Mouse (Mus musculus) thymus, postnatal 0 days (tissue): ENCODE data around the gene Capn1. TPM values are rescaled to one million over a fixed set of nuclear protein-coding genes. Genes with fewer than 3 reads are reported as not detected.

Source experiments
- DNase-seq: peaks from one replicate; pipeline ENCODE4 v3.0.0-alpha.2; 2015; ENCODE audit warnings: low spot score
- microRNA-seq: library from miRNA; unstranded; fragments of <30 nt; microRNA quantifications from one replicate; pipeline ENCODE4, GENCODE M21; 2016; ENCODE audit warnings: borderline number of aligned reads
- polyA plus RNA-seq: library from polyadenylated mRNA; unstranded; fragments of >200 nt; fragmentation: Nextera tagmentation; extraction: Ambion mirVana; gene quantifications from 2 replicates; pipeline ENCODE4 v1.2.1, GENCODE M21; 2015

Capn1 gene
- polyA plus RNA-seq, 1 experiment from 2014 or later: 19.8 TPM

- no peak for DNase-seq
Measured at GRCm38 (mm10) chr19:5954031-5954710, 61.5 kb downstream of the Capn1 start.

GRCm38 (mm10) chr19:5953201-5953770, 62.4 kb downstream of the Capn1 start:
- no peak for DNase-seq

DNA sequence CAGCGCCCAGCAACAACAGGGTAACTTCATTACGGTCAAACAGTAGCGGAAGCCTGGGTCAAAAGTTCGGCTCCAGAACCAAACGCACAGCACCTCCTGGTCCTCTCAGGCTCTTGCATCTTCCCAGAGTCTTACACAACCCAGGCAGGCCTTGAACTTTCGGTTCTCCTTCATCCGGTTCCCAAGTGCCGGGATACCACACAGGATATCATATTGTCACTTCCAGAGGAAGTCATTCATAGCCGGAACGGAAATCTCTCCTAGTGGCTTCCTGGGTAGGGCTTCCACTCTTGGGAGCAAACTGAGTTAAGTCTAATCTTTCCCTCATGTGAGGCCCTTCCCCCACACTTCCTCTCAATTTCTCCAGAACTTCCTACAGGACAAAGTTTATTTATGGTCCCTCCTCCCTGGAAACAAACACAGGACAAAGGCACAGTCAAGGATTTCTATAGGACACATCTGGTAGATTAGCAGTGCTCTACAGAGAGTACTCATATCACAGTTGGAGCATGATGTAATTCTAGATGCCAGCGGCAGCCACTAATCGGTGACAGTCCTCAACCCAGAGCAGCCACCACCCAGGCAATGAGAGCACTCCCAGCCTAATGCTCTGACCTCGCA, 63.5 kb downstream of the Capn1 start:
- no peak for DNase-seq

GRCm38 (mm10) chr19:5951631-5952030, 64.1 kb downstream of the Capn1 start:
- no peak for DNase-seq

- no peak for DNase-seq
Measured at GRCm38 (mm10) chr19:5950218-5950617, 65.5 kb downstream of the Capn1 start.

GRCm38 (mm10) chr19:5945891-5946290, 69.8 kb downstream of the Capn1 start:
- no peak for DNase-seq

DNA sequence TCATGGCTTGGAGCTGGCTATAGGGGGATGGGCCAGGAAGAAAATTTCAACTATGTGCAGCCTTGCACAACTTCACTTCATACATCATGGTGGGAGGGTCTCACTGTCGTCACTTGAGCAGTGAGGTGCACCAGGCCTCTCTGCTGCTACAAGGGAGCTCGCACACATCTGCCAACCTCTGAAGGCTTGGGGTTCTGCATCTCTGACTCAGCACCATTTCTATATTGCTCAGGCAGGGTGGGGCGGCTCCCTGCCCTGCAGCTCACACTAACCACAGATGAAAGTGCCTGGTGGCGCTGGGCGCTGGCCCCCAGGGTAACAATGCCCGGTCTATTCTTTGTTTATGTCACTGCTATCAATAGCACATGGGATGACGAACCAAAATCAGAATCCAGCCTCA, 70.7 kb downstream of the Capn1 start:
- no peak for DNase-seq

DNA sequence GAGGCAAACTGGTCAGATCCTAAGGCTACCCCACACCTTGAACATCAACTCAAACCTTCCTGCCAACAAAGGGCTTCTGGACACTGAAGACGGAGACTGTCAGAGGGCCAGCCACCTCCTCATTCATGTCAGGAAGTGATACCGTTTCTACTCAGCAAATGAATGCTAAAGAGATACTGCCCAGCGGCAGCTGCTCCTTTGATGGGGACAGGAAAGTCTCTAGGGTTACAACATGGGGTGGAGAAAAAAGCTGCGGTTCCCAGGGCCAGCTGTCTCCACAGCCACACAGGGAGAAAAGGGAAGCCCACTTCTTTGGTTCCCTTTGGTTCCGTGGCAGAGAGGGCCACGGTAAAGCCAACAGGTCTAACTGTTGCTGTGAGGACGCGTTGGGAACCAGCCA, 71.6 kb downstream of the Capn1 start:
- no peak for DNase-seq

DNA sequence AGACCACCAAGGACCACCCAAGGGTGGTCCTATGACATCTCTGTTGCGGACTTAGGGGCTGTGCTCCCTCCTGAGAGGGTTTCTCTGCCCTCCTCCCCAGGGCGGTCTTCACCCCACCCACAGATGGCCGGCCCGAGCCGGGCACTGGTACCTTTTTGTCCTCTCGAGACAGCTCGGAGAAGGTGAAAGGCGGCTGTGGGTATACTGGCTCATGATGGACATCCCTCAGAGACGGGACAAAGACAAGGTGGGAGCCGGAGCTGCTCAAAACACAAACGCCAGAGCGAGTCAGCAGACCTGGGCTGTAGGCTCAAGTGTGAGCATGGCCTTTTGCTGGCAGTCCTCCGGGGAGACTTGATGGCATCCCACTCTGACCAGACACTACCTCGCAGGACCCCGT, 72.3 kb downstream of the Capn1 start:
- DNase-seq: no peak

DNA sequence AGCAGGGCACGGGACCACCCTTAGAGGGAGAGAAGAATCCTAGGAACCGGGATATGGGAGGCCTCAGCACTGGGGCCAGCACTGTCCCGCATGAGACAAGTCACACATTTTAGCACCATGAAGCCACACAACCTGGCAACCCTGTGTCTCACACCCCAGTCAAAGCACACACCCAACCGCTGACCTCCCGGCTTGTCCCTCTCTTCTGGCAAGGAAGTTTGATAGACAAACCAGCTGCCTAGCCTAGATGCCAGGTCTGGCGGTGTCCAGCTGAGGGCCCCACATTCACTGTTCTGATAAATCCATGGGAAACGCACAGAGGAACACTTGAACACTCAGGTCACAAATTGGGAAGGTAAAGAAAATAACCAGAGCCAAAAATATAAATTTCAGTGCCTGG, 73.1 kb downstream of the Capn1 start:
- no peak for DNase-seq

- DNase-seq: no peak
Measured at GRCm38 (mm10) chr19:5940656-5941055, 75.0 kb downstream of the Capn1 start.

DNA sequence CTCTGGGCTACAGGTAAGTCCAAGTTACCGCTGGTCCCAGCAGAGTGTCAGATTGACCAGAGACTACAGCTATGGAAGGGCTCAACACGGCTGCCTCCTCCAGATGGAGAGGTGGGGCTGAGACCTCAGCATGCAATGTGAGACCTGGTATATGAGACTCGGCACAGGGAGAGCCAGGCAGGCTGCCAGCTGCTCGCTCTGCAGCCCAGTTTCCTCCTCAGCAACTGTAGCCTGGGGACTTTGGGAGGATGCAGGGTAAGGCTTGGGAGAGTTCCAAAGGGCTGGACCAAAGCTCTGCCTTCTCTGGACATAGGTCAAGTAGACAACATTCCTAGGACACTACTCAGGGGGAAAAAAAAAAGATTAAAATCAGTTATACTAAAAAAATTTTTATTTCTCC, 75.5 kb downstream of the Capn1 start:
- no peak for DNase-seq

DNA sequence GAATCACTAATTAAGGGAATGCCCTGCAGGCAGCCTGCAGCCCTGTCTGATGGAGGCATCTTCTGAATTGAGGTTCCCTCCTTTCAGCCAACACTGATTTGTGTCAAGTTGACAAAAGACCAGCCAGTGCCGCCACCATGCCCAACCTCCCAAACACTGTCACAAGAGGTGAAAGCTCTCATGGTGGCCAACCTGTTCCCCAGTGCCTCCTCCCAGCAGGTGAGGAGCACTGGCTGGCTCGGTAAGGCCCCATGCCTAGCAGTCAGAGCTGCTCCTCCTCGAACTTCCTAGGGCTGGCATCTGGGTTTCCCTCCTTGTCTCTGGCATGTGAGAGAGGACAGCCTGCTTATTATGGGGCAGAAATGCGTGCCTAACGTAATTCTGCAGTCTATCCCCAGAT, 76.0 kb downstream of the Capn1 start:
- DNase-seq: no peak

Small RNA genes within 50 kb of the gene (microRNA-seq; reads per million reads assigned to microRNA genes)
- 2.5 reads per million for gene Mir6988

Other genes starting within 250 kb of the Capn1 start
- 38.0 and 40.9 TPM in 2 replicates for gene Scyl1, start 244.5 kb downstream of the Capn1 start, polyA plus RNA-seq
- 72.4 and 75.2 TPM in 2 replicates for gene Frmd8, start 140.6 kb downstream of the Capn1 start, polyA plus RNA-seq
- 11.4 and 14.6 TPM in 2 replicates for gene Slc25a45, start 138.1 kb downstream of the Capn1 start, polyA plus RNA-seq
- 3.3 and 4.1 TPM in 2 replicates for gene Tigd3, start 121.7 kb downstream of the Capn1 start, polyA plus RNA-seq
- 104 and 116 TPM in 2 replicates for gene Dpf2, start 102.9 kb downstream of the Capn1 start, polyA plus RNA-seq
- gene Cdc42ep2, start 91.1 kb downstream of the Capn1 start, polyA plus RNA-seq: 5.2 and 6.7 TPM in 2 replicates
- 61.4 and 71.4 TPM in 2 replicates for gene Pola2, start 51.7 kb downstream of the Capn1 start, polyA plus RNA-seq
- gene Slc22a20, start 29.8 kb downstream of the Capn1 start, polyA plus RNA-seq: not detected in 2 replicates
- gene Syvn1, start 30.7 kb upstream of the Capn1 start, polyA plus RNA-seq: 15.1 and 16.5 TPM in 2 replicates
- 65.2 and 71.4 TPM in 2 replicates for gene Mrpl49, start 41.9 kb upstream of the Capn1 start, polyA plus RNA-seq
- 1,297 and 1,312 TPM in 2 replicates for gene Fau, start 41.9 kb upstream of the Capn1 start, polyA plus RNA-seq
- gene Znhit2, start 45.3 kb upstream of the Capn1 start, polyA plus RNA-seq: 48.3 and 55.4 TPM in 2 replicates
- gene Tm7sf2, start 52.5 kb upstream of the Capn1 start, polyA plus RNA-seq: 10.1 and 10.3 TPM in 2 replicates
- 69.3 and 77.1 TPM in 2 replicates for gene Vps51, start 61.3 kb upstream of the Capn1 start, polyA plus RNA-seq
- gene Tmem262, start 64.1 kb upstream of the Capn1 start, polyA plus RNA-seq: 0.44 TPM in 1 of 2 replicates, not detected in the other
- gene Gm28374, start 66.4 kb upstream of the Capn1 start, polyA plus RNA-seq: 0.68 and 1.4 TPM in 2 replicates
- 52.1 and 55.3 TPM in 2 replicates for gene Zfpl1, start 69.1 kb upstream of the Capn1 start, polyA plus RNA-seq
- 53.2 and 53.6 TPM in 2 replicates for gene Cdca5, start 69.1 kb upstream of the Capn1 start, polyA plus RNA-seq
- gene AC131692.1, start 78.5 kb upstream of the Capn1 start, polyA plus RNA-seq: 0.27 TPM in 1 of 2 replicates, not detected in the other
- gene Naaladl1, start 89.9 kb upstream of the Capn1 start, polyA plus RNA-seq: 0.06 and 0.10 TPM in 2 replicates
- gene Sac3d1, start 102.8 kb upstream of the Capn1 start, polyA plus RNA-seq: 46.4 and 48.5 TPM in 2 replicates
- 31.2 and 34.8 TPM in 2 replicates for gene Snx15, start 112.4 kb upstream of the Capn1 start, polyA plus RNA-seq
- 0.48 and 0.57 TPM in 2 replicates for gene Batf2, start 125.1 kb upstream of the Capn1 start, polyA plus RNA-seq
- 57.2 and 57.4 TPM in 2 replicates for gene Arl2, start 125.7 kb upstream of the Capn1 start, polyA plus RNA-seq
- 0.47 and 0.50 TPM in 2 replicates for gene Majin, start 168.5 kb upstream of the Capn1 start, polyA plus RNA-seq
- 3.6 and 4.0 TPM in 2 replicates for gene Gpha2, start 210.5 kb upstream of the Capn1 start, polyA plus RNA-seq
- gene Ppp2r5b, start 220.0 kb upstream of the Capn1 start, polyA plus RNA-seq: 8.9 TPM in 2 replicates
- 5.6 and 6.5 TPM in 2 replicates for gene Atg2a, start 225.8 kb upstream of the Capn1 start, polyA plus RNA-seq